Mouse (Mus musculus): ENCODE measurements around the gene Dip2b.
"Not testable (repeated sequence)": the region's sequence is repeated elsewhere in the genome, so short reads cannot be mapped to it uniquely, and the experiment has no call there.

Dip2b gene

DNA sequence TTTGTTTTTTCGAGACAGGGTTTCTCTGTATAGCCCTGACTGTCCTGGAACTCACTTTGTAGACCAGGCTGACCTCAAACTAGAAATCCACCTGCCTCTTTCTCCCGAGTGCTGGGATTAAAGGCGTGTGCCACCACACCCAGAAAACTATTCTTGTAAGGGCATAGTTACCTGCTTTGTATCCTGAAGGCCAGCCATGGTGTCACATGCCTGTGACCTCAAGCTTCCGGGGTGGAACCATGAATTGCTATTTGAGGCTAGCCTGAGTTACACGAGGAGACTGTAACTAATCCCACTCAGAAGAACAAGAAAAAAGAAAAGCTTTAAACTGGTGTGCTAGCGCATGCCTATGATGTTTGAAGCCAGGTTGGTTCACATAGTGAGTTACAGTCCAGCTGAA is 217.9 kb downstream of the Dip2b start:
- no peak for DNase-seq (ENCODE audit: low read depth in 1 of 2, low spot score in 2 of 2)

DNA sequence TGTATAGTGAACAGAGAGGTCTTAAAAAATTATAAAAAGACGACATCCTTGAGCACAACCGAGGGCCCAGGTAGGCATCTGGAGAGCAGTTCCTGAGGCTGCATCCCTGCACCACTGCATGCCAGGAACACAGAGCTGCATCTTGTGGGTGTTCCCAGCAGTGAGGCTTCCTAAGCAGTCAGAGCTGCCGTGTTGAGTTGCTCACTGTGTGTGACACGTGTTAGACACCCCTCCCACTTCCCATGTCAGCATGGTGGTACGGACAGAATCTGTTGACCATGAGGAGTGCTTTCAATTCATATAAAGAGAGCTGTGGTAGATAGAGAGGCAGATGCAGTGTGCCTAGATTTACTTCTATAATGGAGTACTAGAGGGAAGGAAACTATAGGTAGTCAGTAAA is 218.8 kb downstream of the Dip2b start:
- no peak for DNase-seq (ENCODE audit: low read depth in 1 of 2, low spot score in 2 of 2)

DNA sequence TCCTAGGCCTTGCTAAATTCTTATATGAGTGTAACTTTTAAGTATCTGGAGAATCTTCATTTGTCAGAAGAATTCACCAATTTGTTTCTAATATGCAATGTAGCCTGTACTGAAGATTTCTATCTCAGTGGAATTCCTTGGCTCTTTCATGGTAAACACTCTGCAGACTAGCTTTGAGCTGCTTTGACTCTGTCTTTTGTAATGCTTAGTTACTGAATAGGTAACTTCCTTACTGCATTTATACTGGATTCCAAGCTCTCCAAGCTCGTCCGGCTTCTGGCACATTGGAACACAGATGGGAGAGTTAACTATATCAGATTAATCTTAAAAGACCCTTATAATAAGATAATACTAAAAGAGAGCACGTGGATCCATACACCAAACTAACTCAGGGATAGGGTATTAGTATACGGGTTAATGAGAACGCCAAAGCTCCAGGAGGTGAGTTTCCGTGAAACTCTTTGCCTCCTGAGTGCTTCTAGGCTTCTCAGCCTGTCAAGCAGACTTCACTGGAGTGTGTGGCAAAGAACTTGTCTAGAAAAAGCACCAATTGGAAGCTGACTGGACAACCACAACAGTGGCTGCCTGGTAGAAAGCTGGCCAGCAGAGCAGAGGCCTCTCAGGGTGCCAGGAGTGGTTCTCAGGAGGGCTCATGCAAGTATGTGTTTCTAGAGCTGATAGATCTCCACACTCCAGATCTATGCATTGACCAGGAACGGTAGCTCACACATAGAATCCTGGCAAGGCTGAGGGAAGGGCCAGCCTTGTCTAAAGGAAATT is 220.4 kb downstream of the Dip2b start:
- DNase-seq (ENCODE audit: low read depth in 1 of 2, low spot score in 2 of 2) = no peak

DNA sequence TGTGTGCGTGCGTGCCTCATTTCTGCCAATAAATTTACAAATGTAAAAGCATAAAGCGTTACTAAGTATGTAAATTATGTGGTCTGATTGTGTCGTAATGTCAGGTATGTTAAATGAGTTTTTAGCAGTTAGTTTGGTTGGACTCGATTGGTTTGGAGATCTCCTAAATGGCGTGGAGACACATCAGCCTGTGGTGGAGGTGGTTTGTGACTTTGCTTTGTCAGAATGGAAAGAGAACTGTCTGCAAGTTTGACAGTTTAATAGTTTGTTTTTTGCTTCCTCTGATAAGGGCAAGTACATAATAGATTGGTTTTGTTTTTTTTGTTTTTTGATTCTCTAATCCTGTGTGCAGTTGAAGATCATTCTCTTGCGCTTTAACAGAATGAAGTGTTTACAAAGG is 221.9 kb downstream of the Dip2b start:
- DNase-seq (ENCODE audit: low read depth in 1 of 2, low spot score in 2 of 2) = not testable (repeated sequence)

DNA sequence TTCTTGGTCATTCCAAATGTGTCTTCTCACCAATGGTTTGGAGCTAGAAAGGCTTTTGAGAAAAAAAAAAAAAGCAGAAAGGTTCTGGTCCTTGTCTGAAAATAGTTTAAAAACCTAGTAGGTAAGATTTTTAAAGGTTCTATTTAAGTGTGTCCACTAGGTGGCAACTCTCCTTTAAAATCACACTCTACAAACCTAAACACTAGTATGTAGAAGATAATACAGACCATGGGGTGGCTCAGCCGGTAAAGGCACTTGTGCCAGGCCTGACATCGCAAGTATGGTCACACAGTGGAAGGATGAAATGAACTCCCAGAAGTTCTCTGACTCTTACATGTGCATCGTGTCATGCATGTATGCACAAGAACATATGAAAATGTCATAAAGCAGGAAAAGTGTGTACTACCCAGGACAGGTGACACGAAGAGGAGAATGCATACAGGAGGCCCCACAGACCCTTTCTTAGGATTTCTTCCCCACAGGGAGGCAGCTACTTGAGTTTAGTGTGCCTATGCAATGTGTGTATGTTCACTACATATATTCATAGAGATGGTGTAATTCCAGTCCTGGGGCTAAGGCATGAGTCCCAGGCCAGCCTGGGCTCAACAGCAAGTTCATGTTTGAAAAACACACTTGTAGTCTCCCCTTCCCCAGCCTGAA is 224.9 kb downstream of the Dip2b start:
- no peak for DNase-seq (ENCODE audit: low read depth in 1 of 2, low spot score in 2 of 2)

DNA sequence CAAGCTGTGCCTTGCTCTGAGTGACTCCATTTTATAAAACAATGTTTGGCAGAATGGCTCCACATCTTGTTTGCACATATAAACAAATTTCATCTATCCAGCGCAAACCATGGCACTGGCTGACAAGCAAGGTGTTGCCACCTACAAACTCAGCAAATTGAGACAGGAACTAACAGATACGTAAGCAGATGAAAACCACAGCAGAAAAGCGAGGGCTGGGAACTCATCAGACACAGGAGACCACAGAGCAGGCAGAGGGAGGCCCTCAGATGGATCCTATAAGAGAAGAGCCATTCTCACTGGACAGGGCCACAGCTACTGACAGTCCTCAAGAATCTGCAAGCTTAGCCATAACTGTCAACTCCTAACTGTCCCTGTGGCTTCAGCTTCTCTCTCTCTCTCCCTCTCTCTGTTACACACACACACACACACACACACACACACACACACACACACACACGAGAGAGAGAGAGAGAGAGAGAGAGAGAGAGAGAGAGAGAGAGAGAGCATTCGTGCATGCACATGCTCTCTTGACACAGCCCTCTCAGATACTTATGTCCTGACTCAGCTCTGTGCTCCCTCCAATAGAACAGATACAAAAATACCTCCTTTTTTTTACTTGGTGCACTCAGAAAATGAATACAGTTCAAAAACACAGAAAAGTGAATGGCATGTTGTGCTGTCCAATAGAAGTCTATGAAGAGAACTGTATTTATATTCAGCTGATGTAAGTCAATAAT is 227.3 kb downstream of the Dip2b start:
- DNase-seq (ENCODE audit: low read depth in 1 of 2, low spot score in 2 of 2) = no peak

DNA sequence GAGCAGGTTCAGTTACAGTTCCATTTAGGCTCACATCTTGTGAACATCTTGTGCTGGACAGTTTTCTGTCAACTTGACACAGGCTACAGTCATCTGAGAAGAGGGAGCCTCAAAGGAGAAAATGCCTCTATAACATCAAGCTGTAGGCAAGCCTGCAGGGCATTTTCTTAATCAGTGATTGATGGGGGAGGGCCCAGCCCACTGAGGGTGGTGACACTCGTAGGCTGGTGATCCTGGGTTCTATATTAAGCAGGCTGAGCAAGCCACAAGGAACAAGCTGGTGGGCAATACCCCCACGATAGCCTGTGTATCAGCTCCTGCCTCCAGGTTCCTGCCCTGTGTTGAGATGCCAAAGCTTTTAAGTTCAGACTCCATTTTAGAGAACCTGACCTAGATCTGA is 230.5 kb downstream of the Dip2b start:
- DNase-seq (ENCODE audit: low read depth in 1 of 2, low spot score in 2 of 2) = no peak

Data from monocyte, adult 2 months (primary cell).